Mouse (Mus musculus): ENCODE measurements around the gene Bok. TPM values are rescaled to one million over a fixed set of nuclear protein-coding genes. Genes with fewer than 3 reads are reported as not detected.

Bok gene
- polyA plus RNA-seq, 1 experiment, result 37.8 TPM

- Histone ChIP-seq H3K79me2 (ENCODE audit: control insufficient read depth, insufficient read depth) (no peaks in the 10 kb centered on the region), H3K4me3 (no peak overlapping the region), H3K36me3 (ENCODE audit: control insufficient read depth, insufficient read depth) (no peaks in the 10 kb centered on the region), H3K4me2 (ENCODE audit: low read depth) (no peak overlapping the region), H3K27me3 (ENCODE audit: control insufficient read depth, insufficient read depth, insufficient read length) (no peaks in the 10 kb centered on the region), H3ac (ENCODE audit: control insufficient read depth, insufficient read length) (no peak overlapping the region)
- TF ChIP-seq MAX (IDR thresholded peaks at IDR 0.05; ENCODE audit: low read depth), result no peak
- no peak for TF ChIP-seq MYOG (IDR thresholded peaks at IDR 0.05; ENCODE audit: control insufficient read depth in 1 of 3, insufficient read depth in 1 of 3, insufficient read length in 2 of 3, low read depth in 2 of 3)
- no peak for TF ChIP-seq REST (IDR thresholded peaks at IDR 0.05; ENCODE audit: insufficient read depth, insufficient read length)
- no peak for TF ChIP-seq POLR2AphosphoS2 (IDR thresholded peaks at IDR 0.05; ENCODE audit: insufficient read length, low read depth)
- no peak for TF ChIP-seq TCF12 (IDR thresholded peaks at IDR 0.05; ENCODE audit: insufficient read depth, poor library complexity, severe bottlenecking)
- TF ChIP-seq USF1 (IDR thresholded peaks at IDR 0.05; ENCODE audit: low read depth), result no peak
- no peak for TF ChIP-seq TCF3 (IDR thresholded peaks at IDR 0.05; ENCODE audit: insufficient read length, low read depth)
- no peak for TF ChIP-seq MYOD1 (IDR thresholded peaks at IDR 0.05; ENCODE audit: control insufficient read depth in 1 of 3, insufficient read length in 2 of 3, low read depth in 2 of 3)
- no peak for TF ChIP-seq CEBPB (IDR thresholded peaks at IDR 0.05; ENCODE audit: insufficient read depth, poor library complexity, severe bottlenecking)
- no peak for TF ChIP-seq SRF (IDR thresholded peaks at IDR 0.05; ENCODE audit: control insufficient read depth, insufficient read length, low read depth)
- TF ChIP-seq POLR2A (IDR thresholded peaks at IDR 0.05; ENCODE audit: insufficient read length, low read depth), result no peak
- TF ChIP-seq E2F4 (IDR thresholded peaks at IDR 0.05; ENCODE audit: insufficient read depth), result no peak
Observed at GRCm38 (mm10) chr1:93731103-93731502, 45.6 kb downstream of the Bok start.

GRCm38 (mm10) chr1:93731880-93732281 lies 46.4 kb downstream of the Bok start:
- Histone ChIP-seq H3K36me3 (ENCODE audit: control insufficient read depth, insufficient read depth) (no peaks in the 10 kb centered on the region), H3K27me3 (ENCODE audit: control insufficient read depth, insufficient read depth, insufficient read length) (no peaks in the 10 kb centered on the region), H3K4me3 (no peak overlapping the region), H3K79me2 (ENCODE audit: control insufficient read depth, insufficient read depth) (no peaks in the 10 kb centered on the region), H3ac (ENCODE audit: control insufficient read depth, insufficient read length) (no peak overlapping the region), H3K4me2 (ENCODE audit: low read depth) (no peak overlapping the region)
- no peak for TF ChIP-seq MYOG (IDR thresholded peaks at IDR 0.05; ENCODE audit: control insufficient read depth in 1 of 3, insufficient read depth in 1 of 3, insufficient read length in 2 of 3, low read depth in 2 of 3)
- no peak for TF ChIP-seq TCF12 (IDR thresholded peaks at IDR 0.05; ENCODE audit: insufficient read depth, poor library complexity, severe bottlenecking)
- TF ChIP-seq MYOD1 (IDR thresholded peaks at IDR 0.05; ENCODE audit: control insufficient read depth in 1 of 3, insufficient read length in 2 of 3, low read depth in 2 of 3), result no peak
- TF ChIP-seq TCF3 (IDR thresholded peaks at IDR 0.05; ENCODE audit: insufficient read length, low read depth), result no peak

- Histone ChIP-seq H3K4me3 (no peak overlapping the region), H3K4me2 (ENCODE audit: low read depth) (no peak overlapping the region), H3K27me3 (ENCODE audit: control insufficient read depth, insufficient read depth, insufficient read length) (no peaks in the 10 kb centered on the region), H3ac (ENCODE audit: control insufficient read depth, insufficient read length) (no peak overlapping the region), H3K36me3 (ENCODE audit: control insufficient read depth, insufficient read depth) (no peaks in the 10 kb centered on the region), H3K79me2 (ENCODE audit: control insufficient read depth, insufficient read depth) (no peaks in the 10 kb centered on the region)
- TF ChIP-seq POLR2AphosphoS2 (IDR thresholded peaks at IDR 0.05; ENCODE audit: insufficient read length, low read depth) (no peak), REST (IDR thresholded peaks at IDR 0.05; ENCODE audit: insufficient read depth, insufficient read length) (no peak), USF1 (IDR thresholded peaks at IDR 0.05; ENCODE audit: low read depth) (no peak), MYOD1 (IDR thresholded peaks at IDR 0.05; ENCODE audit: control insufficient read depth in 1 of 3, insufficient read length in 2 of 3, low read depth in 2 of 3) (no peak), CEBPB (IDR thresholded peaks at IDR 0.05; ENCODE audit: insufficient read depth, poor library complexity, severe bottlenecking) (no peak), SRF (IDR thresholded peaks at IDR 0.05; ENCODE audit: control insufficient read depth, insufficient read length, low read depth) (no peak), MYOG (IDR thresholded peaks at IDR 0.05; ENCODE audit: control insufficient read depth in 1 of 3, insufficient read depth in 1 of 3, insufficient read length in 2 of 3, low read depth in 2 of 3) (no peak)
Observed at GRCm38 (mm10) chr1:93735859-93736258, 50.4 kb downstream of the Bok start.

- Histone ChIP-seq H3K36me3 (ENCODE audit: control insufficient read depth, insufficient read depth) (no peaks in the 10 kb centered on the region), H3K4me3 (no peak overlapping the region), H3ac (ENCODE audit: control insufficient read depth, insufficient read length) (no peak overlapping the region), H3K27me3 (ENCODE audit: control insufficient read depth, insufficient read depth, insufficient read length) (no peaks in the 10 kb centered on the region), H3K79me2 (ENCODE audit: control insufficient read depth, insufficient read depth) (peaks cover 11% of the 10 kb centered on the region), H3K4me2 (ENCODE audit: low read depth) (no peak overlapping the region)
- TF ChIP-seq MYOD1 (IDR thresholded peaks at IDR 0.05; ENCODE audit: control insufficient read depth in 1 of 3, insufficient read length in 2 of 3, low read depth in 2 of 3), result no peak
- TF ChIP-seq SRF (IDR thresholded peaks at IDR 0.05; ENCODE audit: control insufficient read depth, insufficient read length, low read depth), result no peak
- TF ChIP-seq CEBPB (IDR thresholded peaks at IDR 0.05; ENCODE audit: insufficient read depth, poor library complexity, severe bottlenecking), result no peak
- TF ChIP-seq REST (IDR thresholded peaks at IDR 0.05; ENCODE audit: insufficient read depth, insufficient read length), result no peak
- no peak for TF ChIP-seq E2F4 (IDR thresholded peaks at IDR 0.05; ENCODE audit: insufficient read depth)
- TF ChIP-seq MAX (IDR thresholded peaks at IDR 0.05; ENCODE audit: low read depth), result no peak
- TF ChIP-seq TCF3 (IDR thresholded peaks at IDR 0.05; ENCODE audit: insufficient read length, low read depth), result no peak
- no peak for TF ChIP-seq POLR2A (IDR thresholded peaks at IDR 0.05; ENCODE audit: insufficient read length, low read depth)
- TF ChIP-seq TCF12 (IDR thresholded peaks at IDR 0.05; ENCODE audit: insufficient read depth, poor library complexity, severe bottlenecking), result no peak
- no peak for TF ChIP-seq MYOG (IDR thresholded peaks at IDR 0.05; ENCODE audit: control insufficient read depth in 1 of 3, insufficient read depth in 1 of 3, insufficient read length in 2 of 3, low read depth in 2 of 3)
- no peak for TF ChIP-seq USF1 (IDR thresholded peaks at IDR 0.05; ENCODE audit: low read depth)
- TF ChIP-seq POLR2AphosphoS2 (IDR thresholded peaks at IDR 0.05; ENCODE audit: insufficient read length, low read depth), result no peak
Observed at GRCm38 (mm10) chr1:93737711-93738110, 52.3 kb downstream of the Bok start.

- Histone ChIP-seq H3ac (ENCODE audit: control insufficient read depth, insufficient read length) (no peak overlapping the region), H3K36me3 (ENCODE audit: control insufficient read depth, insufficient read depth) (no peaks in the 10 kb centered on the region), H3K4me2 (ENCODE audit: low read depth) (no peak overlapping the region), H3K79me2 (ENCODE audit: control insufficient read depth, insufficient read depth) (peaks cover 20% of the 10 kb centered on the region), H3K27me3 (ENCODE audit: control insufficient read depth, insufficient read depth, insufficient read length) (no peaks in the 10 kb centered on the region), H3K4me3 (no peak overlapping the region)
- TF ChIP-seq E2F4 (IDR thresholded peaks at IDR 0.05; ENCODE audit: insufficient read depth), result no peak
- no peak for TF ChIP-seq SRF (IDR thresholded peaks at IDR 0.05; ENCODE audit: control insufficient read depth, insufficient read length, low read depth)
- TF ChIP-seq MYOD1 (IDR thresholded peaks at IDR 0.05; ENCODE audit: control insufficient read depth in 1 of 3, insufficient read length in 2 of 3, low read depth in 2 of 3), result no peak
- no peak for TF ChIP-seq MYOG (IDR thresholded peaks at IDR 0.05; ENCODE audit: control insufficient read depth in 1 of 3, insufficient read depth in 1 of 3, insufficient read length in 2 of 3, low read depth in 2 of 3)
- TF ChIP-seq USF1 (IDR thresholded peaks at IDR 0.05; ENCODE audit: low read depth), result no peak
- TF ChIP-seq CEBPB (IDR thresholded peaks at IDR 0.05; ENCODE audit: insufficient read depth, poor library complexity, severe bottlenecking), result no peak
- no peak for TF ChIP-seq MAX (IDR thresholded peaks at IDR 0.05; ENCODE audit: low read depth)
- TF ChIP-seq TCF3 (IDR thresholded peaks at IDR 0.05; ENCODE audit: insufficient read length, low read depth), result no peak
- no peak for TF ChIP-seq TCF12 (IDR thresholded peaks at IDR 0.05; ENCODE audit: insufficient read depth, poor library complexity, severe bottlenecking)
- TF ChIP-seq POLR2A (IDR thresholded peaks at IDR 0.05; ENCODE audit: insufficient read length, low read depth), result no peak
- TF ChIP-seq REST (IDR thresholded peaks at IDR 0.05; ENCODE audit: insufficient read depth, insufficient read length), result no peak
- no peak for TF ChIP-seq POLR2AphosphoS2 (IDR thresholded peaks at IDR 0.05; ENCODE audit: insufficient read length, low read depth)
Observed at GRCm38 (mm10) chr1:93740671-93741070, 55.2 kb downstream of the Bok start.
